Mouse (Mus musculus) ES-Bruce4 (cell line): ENCODE results near the gene Ppp2r5b. TPM values are rescaled to one million over a fixed set of nuclear protein-coding genes. Genes with fewer than 3 reads are reported as not detected.

Experiments used
- H3K27ac ChIP-seq: 2 replicates; pipeline ENCODE4 v1.5.1; 2012; ENCODE audit warnings: low read length, inconsistent platforms; ENCODE audit not compliant: insufficient read depth
- H3K27me3 ChIP-seq: 2 replicates; pipeline ENCODE4 v1.6.1; 2012; ENCODE audit warnings: mild to moderate bottlenecking, low read length, inconsistent platforms; ENCODE audit not compliant: control insufficient read depth, poor library complexity, insufficient read depth, severe bottlenecking
- H3K36me3 ChIP-seq: 2 replicates; pipeline ENCODE4 v1.6.1; 2012; ENCODE audit warnings: inconsistent platforms, mild to moderate bottlenecking, low read length, moderate library complexity; ENCODE audit not compliant: control insufficient read depth, poor library complexity, insufficient read depth, severe bottlenecking
- H3K4me1 ChIP-seq: one replicate; pipeline ENCODE4 v1.8.1; 2011; ENCODE audit warnings: low read length; ENCODE audit not compliant: control insufficient read depth, insufficient read depth
- H3K4me3 ChIP-seq: 2 replicates; pipeline ENCODE4 v1.5.1; 2011; ENCODE audit warnings: low read depth, mild to moderate bottlenecking, low read length
- H3K9ac ChIP-seq: 2 replicates; pipeline ENCODE4 v1.6.1; 2012; ENCODE audit warnings: low read depth, mild to moderate bottlenecking, inconsistent platforms; ENCODE audit not compliant: poor library complexity, severe bottlenecking
- H3K9me3 ChIP-seq: replicated peaks from 2 replicates; pipeline ENCODE4 v1.6.1; 2012; ENCODE audit warnings: mild to moderate bottlenecking, low read length, inconsistent platforms; ENCODE audit not compliant: control insufficient read depth, poor library complexity, insufficient read depth, severe bottlenecking
- CTCF ChIP-seq: IDR thresholded peaks from one replicate; pipeline ENCODE4 v1.8.1; 2011; ENCODE audit warnings: low read depth, low read length
- EP300 ChIP-seq: IDR thresholded peaks from 2 replicates; pipeline ENCODE4 v1.6.1; 2011; ENCODE audit warnings: low read depth, low read length; ENCODE audit not compliant: insufficient read depth
- POLR2A ChIP-seq: IDR thresholded peaks from one replicate; pipeline ENCODE4 v1.8.1; 2011; ENCODE audit warnings: low read length; ENCODE audit not compliant: insufficient read depth
- polyA plus RNA-seq: library from polyadenylated mRNA; stranded (reverse); fragments of >200 nt; gene quantifications from 2 replicates; pipeline ENCODE4 v1.2.4, GENCODE M21; 2011; ENCODE audit warnings: low read depth; ENCODE audit not compliant: missing spikeins, insufficient read depth, insufficient read length

Gene Ppp2r5b
- polyA plus RNA-seq, 1 experiment = 12.2 TPM

DNA sequence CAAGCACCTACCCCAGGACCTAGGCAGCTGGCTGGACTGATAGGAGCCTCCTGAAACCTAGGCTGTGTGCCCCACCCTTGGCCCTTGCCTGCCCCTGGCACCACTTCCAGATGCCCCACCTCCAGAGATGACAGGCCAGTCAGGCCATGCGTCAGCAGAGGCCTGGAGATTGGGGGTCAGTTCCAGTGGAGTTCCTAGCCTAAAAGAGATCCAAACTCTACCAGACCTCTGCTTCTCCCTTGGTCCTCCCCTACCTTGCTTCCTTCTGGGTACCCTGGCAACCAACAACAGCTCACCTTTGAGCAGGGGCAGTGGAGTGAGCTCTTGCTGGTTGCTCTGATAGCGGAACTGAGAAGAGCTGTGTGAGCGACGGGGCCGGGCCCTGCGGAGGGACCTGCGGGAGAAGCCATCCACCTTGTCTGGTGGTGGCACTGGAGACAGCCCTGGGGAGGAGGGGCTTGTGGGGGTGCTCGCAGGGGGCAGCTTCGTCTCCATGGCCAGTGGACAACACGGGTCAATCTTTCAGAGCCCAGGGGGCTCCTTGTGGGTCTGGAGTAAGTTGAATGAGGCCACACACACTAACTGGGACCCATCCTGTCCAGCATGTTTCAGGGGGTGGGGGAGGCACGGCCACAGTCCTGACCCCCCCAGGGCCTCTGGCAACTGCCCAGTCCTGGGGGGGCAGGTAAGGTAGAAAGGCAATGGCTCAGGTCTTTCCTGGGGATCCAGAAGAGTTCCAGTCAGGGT, 1.2 kb downstream of the Ppp2r5b start:
- Histone ChIP-seq H3K27me3 (no peaks in the 10 kb centered on the region), H3K9me3 (no peaks in the 10 kb centered on the region), H3K9ac (peak overlapping the region; percentile 45), H3K4me3 (peak overlapping the region; percentile 72), H3K27ac (no peak overlapping the region), H3K4me1 (peaks cover 2% of the 10 kb centered on the region), H3K36me3 (no peaks in the 10 kb centered on the region)
- TF ChIP-seq CTCF = no peak
- no peak for TF ChIP-seq POLR2A
- TF ChIP-seq EP300 = no peak

DNA sequence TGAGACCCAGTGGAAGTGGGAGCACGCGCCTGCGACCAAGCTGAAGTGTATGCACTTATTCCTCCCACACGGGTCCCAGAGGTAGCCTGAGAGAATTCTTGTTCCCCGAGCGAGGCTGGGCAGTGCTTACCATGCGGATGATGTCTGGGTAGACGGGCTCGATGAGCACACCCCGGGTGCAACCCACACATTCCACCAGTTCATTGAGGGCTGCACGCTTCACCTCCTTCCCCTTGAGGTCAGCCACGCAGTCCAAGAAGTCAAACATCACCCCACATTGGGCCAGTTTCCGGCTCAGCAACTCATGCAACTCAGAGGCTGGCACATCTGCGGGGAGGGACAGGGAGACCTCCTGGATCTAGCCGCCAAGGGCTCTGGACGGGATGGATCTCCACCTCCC, 2.0 kb downstream of the Ppp2r5b start:
- Histone ChIP-seq H3K4me1 (no peaks in the 10 kb centered on the region), H3K36me3 (no peaks in the 10 kb centered on the region), H3K9ac (no peak overlapping the region), H3K27ac (no peak overlapping the region), H3K27me3 (no peaks in the 10 kb centered on the region), H3K4me3 (no peak overlapping the region), H3K9me3 (no peaks in the 10 kb centered on the region)
- no peak for TF ChIP-seq POLR2A
- TF ChIP-seq CTCF = no peak
- TF ChIP-seq EP300 = no peak

DNA sequence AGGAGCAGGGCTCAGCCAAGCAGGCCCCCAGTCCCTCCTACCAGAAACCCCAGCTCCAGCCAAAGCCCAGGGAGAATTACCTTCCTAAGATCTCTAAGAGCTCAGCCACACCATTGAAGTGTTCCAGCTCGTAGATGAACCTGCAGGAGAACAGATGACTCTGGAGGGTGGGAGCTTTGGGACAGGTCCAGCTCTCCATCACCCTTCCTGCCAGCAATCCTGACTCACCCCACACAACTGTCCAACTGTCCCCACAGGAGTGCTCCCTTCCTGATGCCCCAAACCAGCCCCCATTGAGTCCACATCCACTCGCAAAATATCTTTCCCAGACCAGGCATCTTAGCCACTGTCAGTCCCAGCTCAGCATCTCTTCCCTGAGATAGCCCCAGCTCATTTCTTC, 4.6 kb downstream of the Ppp2r5b start:
- Histone ChIP-seq H3K4me1 (no peaks in the 10 kb centered on the region), H3K36me3 (no peaks in the 10 kb centered on the region), H3K4me3 (no peak overlapping the region), H3K27me3 (no peaks in the 10 kb centered on the region), H3K27ac (no peak overlapping the region), H3K9ac (no peak overlapping the region), H3K9me3 (no peaks in the 10 kb centered on the region)
- TF ChIP-seq EP300 (no peak), CTCF (no peak), POLR2A (no peak)

DNA sequence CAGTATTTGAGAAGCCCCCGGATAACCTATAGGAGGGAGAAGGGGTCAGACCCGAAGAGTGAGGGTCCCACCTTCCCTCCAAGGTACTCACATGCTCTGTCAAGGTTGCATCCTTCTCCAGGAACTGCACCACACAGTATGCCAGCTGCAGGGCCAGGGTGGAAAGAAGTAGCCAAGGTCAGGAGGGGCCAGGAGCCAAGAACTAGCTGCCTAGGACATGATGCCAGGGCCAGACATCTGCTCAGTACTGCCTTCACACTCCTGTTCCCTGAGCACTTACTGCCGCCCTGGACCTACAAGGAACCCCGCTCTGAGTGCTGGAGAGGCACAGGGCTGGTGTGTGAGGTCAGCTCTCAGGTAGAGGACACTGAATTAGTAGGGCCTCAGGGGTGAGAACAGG, 5.3 kb downstream of the Ppp2r5b start:
- Histone ChIP-seq H3K9ac (no peak overlapping the region), H3K27ac (no peak overlapping the region), H3K36me3 (no peaks in the 10 kb centered on the region), H3K9me3 (no peaks in the 10 kb centered on the region), H3K27me3 (no peaks in the 10 kb centered on the region), H3K4me1 (peaks cover 1% of the 10 kb centered on the region), H3K4me3 (no peak overlapping the region)
- TF ChIP-seq POLR2A = no peak

DNA sequence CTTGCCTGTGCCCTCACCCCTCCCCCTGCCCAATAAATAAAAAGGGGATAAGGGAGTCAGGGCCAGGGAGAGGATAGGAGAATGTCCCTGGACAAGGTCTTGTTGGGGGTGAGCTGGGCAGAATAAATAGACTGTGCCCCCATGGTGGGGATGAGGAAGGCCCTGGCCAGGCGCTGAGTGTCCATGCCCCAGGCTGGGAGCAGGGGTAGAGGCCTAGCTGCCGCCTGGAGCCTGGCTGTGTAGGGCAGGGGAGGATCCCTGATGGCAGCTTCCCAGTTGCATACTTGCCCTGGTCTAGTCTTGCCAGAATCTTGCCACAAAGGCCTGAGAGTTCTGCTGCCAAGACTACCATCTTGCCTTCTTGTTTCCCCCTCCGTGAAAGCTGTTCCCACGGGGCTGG, 7.8 kb downstream of the Ppp2r5b start:
- no peak for TF ChIP-seq CTCF
- no peak for TF ChIP-seq EP300
- TF ChIP-seq POLR2A = no peak
- no peak overlapping the region for H3K27ac ChIP-seq
- H3K27me3 ChIP-seq = no peaks in the 10 kb centered on the region
- H3K9ac ChIP-seq = no peak overlapping the region
- H3K9me3 ChIP-seq = no peaks in the 10 kb centered on the region
- peaks cover 1% of the 10 kb centered on the region for H3K4me1 ChIP-seq
- H3K4me3 ChIP-seq = no peak overlapping the region
- H3K36me3 ChIP-seq = no peaks in the 10 kb centered on the region

DNA sequence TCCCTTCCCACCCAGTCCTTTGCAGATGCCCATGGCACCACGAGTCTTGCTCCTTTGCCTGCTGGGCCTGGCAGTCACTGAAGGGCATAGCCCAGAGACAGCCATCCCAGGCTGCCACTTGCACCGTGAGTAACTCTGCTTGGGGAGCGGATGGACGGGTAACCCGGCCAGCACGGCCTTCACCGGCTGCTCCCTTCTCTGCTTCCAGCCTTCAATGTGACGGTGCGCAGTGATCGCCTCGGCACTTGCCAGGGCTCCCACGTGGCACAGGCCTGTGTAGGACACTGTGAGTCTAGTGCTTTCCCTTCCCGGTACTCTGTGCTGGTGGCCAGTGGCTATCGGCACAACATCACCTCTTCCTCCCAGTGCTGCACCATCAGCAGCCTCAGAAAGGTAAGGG, 8.9 kb downstream of the Ppp2r5b start:
- no peaks in the 10 kb centered on the region for H3K9me3 ChIP-seq
- H3K4me1 ChIP-seq = peaks cover 1% of the 10 kb centered on the region
- no peak overlapping the region for H3K4me3 ChIP-seq
- H3K27me3 ChIP-seq = no peaks in the 10 kb centered on the region
- no peak overlapping the region for H3K27ac ChIP-seq
- H3K9ac ChIP-seq = no peak overlapping the region
- TF ChIP-seq CTCF = no peak
- TF ChIP-seq EP300 = no peak
- TF ChIP-seq POLR2A = no peak
- no peaks in the 10 kb centered on the region for H3K36me3 ChIP-seq
